8 mouse cellular contexts compared by ENCODE assay signal in the genomic region with DNA sequence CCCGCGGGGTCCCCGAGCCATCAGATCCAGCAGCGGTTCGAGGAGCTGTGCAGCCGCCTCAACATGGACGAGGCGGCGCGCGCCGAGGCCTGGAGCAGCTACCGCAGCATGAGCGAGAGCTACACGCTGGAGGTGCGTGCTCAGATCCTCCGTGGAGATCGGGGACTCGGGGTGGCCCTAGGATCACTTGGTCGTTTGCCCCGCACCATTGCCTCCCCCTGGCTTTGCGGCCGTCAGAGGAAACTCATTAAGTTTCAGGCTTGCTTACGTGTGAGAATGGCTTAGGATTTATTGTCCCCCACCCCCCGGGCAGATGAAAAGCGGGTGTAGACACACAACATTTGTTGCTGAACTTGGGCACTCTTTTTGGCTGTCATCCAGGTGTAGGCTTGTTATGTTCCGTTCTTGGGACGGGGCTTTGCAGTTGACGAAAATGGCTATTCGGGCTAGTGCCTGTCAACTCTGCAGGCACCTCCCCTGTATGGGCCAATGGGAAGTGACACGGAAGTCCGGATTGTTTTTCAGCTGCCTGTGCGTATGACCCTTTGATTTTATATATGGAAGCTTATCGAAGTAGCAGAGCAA. TPM values are rescaled to one million over a fixed set of nuclear protein-coding genes. Genes with fewer than 3 reads are reported as not detected.
DNase-seq lines count a peak whose midpoint lies in the region; ATAC-seq and TF ChIP-seq lines count a peak whose summit lies in the region.

No protein-coding gene starts in this region.

- H3K4me2 ChIP-seq in forebrain, embryonic 13.5 days: peak overlapping the region; percentile 74
- H3K4me2 ChIP-seq in heart, postnatal 0 days (ENCODE audit: low read depth, low read length): peak overlapping the region; percentile 76
- H3K4me2 ChIP-seq in liver, embryonic 14.5 days (ENCODE audit: low read depth): peak overlapping the region; percentile 87
- H3K4me2 ChIP-seq in neural tube, embryonic 12.5 days (replicated peaks): peak overlapping the region; percentile 70
- H3K4me2 ChIP-seq in stomach, postnatal 0 days (replicated peaks; ENCODE audit: low read depth): peak overlapping the region; percentile 75

- H3K4me3 ChIP-seq in E14TG2a.4 (replicated peaks; ENCODE audit: low read length): peak overlapping the region; percentile 92
- peak overlapping the region; percentile 84 for H3K4me3 ChIP-seq in forebrain, embryonic 13.5 days
- H3K4me3 ChIP-seq in heart, postnatal 0 days (ENCODE audit: low read depth, low read length): peak overlapping the region; percentile 97
- peak overlapping the region; percentile 72 to 87 for H3K4me3 ChIP-seq in liver, embryonic 14.5 days (ENCODE audit: insufficient read depth in 1 of 2, low read depth in 2 of 2, low read length in 2 of 2)
- peak overlapping the region; percentile 78 for H3K4me3 ChIP-seq in neural tube, embryonic 12.5 days
- peak overlapping the region; percentile 90 for H3K4me3 ChIP-seq in stomach, postnatal 0 days (ENCODE audit: low read depth, low read length)

- H3K4me1 ChIP-seq in E14TG2a.4 (replicated peaks; ENCODE audit: low read depth, low read length): peaks cover 51% of the 10 kb centered on the region
- H3K4me1 ChIP-seq in forebrain, embryonic 13.5 days: peaks cover 20% of the 10 kb centered on the region
- H3K4me1 ChIP-seq in heart, postnatal 0 days (ENCODE audit: control insufficient read depth, insufficient read depth): peaks cover 22% of the 10 kb centered on the region
- H3K4me1 ChIP-seq in liver, embryonic 14.5 days (replicated peaks; ENCODE audit: control insufficient read depth in 2 of 2, insufficient read depth in 2 of 2, low read length in 1 of 2): peaks cover 5 to 11% of the 10 kb centered on the region in 2 experiments; a peak in 3 of 4 replicates
- H3K4me1 ChIP-seq in neural tube, embryonic 12.5 days: peaks cover 14% of the 10 kb centered on the region
- H3K4me1 ChIP-seq in stomach, postnatal 0 days (replicated peaks; ENCODE audit: control insufficient read depth, insufficient read depth): 0 out of 2 replicates have a peak, but pooled peaks cover 3% of the 10 kb centered on the region

- peak overlapping the region; percentile 82 for H3K27ac ChIP-seq in forebrain, embryonic 13.5 days
- H3K27ac ChIP-seq in heart, postnatal 0 days (ENCODE audit: low read depth): peak overlapping the region; percentile 97
- H3K27ac ChIP-seq in liver, embryonic 14.5 days: peak overlapping the region; percentile 71
- peak overlapping the region; percentile 58 for H3K27ac ChIP-seq in neural tube, embryonic 12.5 days
- peak overlapping the region; percentile 95 for H3K27ac ChIP-seq in stomach, postnatal 0 days (replicated peaks)

- DNase-seq in c-Kit-positive CD71-positive TER-119-positive erythroid progenitor cells, embryonic 14.5 days (ENCODE audit: low spot score): peak; percentile 76
- DNase-seq in heart, postnatal 0 days (ENCODE audit: low spot score): peak; percentile 92
- peak; percentile 88 to 95 for DNase-seq in kidney, postnatal 36 days
- peak; percentile 68 to 76 (median 70) for DNase-seq in liver, embryonic 14.5 days (ENCODE audit: low read depth in 3 of 3, low spot score in 3 of 3)
- DNase-seq in stomach, postnatal 0 days (ENCODE audit: low spot score): peak; percentile 86

- ATAC-seq in forebrain, embryonic 13.5 days: peak; percentile 87
- ATAC-seq in heart, postnatal 0 days (ENCODE audit: insufficient read depth, low read depth): peak; percentile 91
- ATAC-seq in liver, embryonic 14.5 days (ENCODE audit: insufficient read depth): peak; percentile 78
- peak; percentile 81 for ATAC-seq in neural tube, embryonic 12.5 days (ENCODE audit: low FRiP score, low read depth)
- ATAC-seq in stomach, postnatal 0 days (ENCODE audit: low FRiP score, low TSS enrichment): peak; percentile 92

- WGBS in forebrain, embryonic 13.5 days: under 1% methylated on average over 32 of the region's 34 CpGs
- under 1% methylated on average over 34 of the region's 34 CpGs for WGBS in heart, postnatal 0 days
- under 1% methylated on average over 34 of the region's 34 CpGs for WGBS in liver, embryonic 14.5 days (ENCODE audit: insufficient replicate concordance)
- under 1% methylated on average over 34 of the region's 34 CpGs for WGBS in neural tube, embryonic 12.5 days
- under 1% methylated on average over 34 of the region's 34 CpGs for WGBS in stomach, postnatal 0 days

- no peak for TF ChIP-seq EP300 in heart, postnatal 0 days (IDR thresholded peaks at IDR 0.05; ENCODE audit: low read depth)
- no peak for TF ChIP-seq EP300 in liver, embryonic 14.5 days (IDR thresholded peaks at IDR 0.05; ENCODE audit: low read depth)
- TF ChIP-seq EP300 in stomach, postnatal 0 days (optimal IDR thresholded peaks at IDR 0.05): no peak

- H3K27me3 ChIP-seq in E14TG2a.4 (ENCODE audit: insufficient read depth, low read length): no peaks in the 10 kb centered on the region
- H3K27me3 ChIP-seq in forebrain, embryonic 13.5 days: no peaks in the 10 kb centered on the region
- no peaks in the 10 kb centered on the region for H3K27me3 ChIP-seq in heart, postnatal 0 days (ENCODE audit: control insufficient read depth, insufficient read depth, low read length)
- H3K27me3 ChIP-seq in liver, embryonic 14.5 days (ENCODE audit: control insufficient read depth, insufficient read depth, low read length): no peaks in the 10 kb centered on the region
- no peaks in the 10 kb centered on the region for H3K27me3 ChIP-seq in neural tube, embryonic 12.5 days (replicated peaks)
- no peaks in the 10 kb centered on the region for H3K27me3 ChIP-seq in stomach, postnatal 0 days (ENCODE audit: control insufficient read depth, insufficient read depth, low read length)

- H3K9ac ChIP-seq in forebrain, embryonic 13.5 days: peak overlapping the region; percentile 84
- peak overlapping the region; percentile 94 for H3K9ac ChIP-seq in heart, postnatal 0 days (replicated peaks; ENCODE audit: low read depth, low read length)
- peak overlapping the region; percentile 78 for H3K9ac ChIP-seq in liver, embryonic 14.5 days (replicated peaks)
- peak overlapping the region; percentile 75 for H3K9ac ChIP-seq in neural tube, embryonic 12.5 days
- peak overlapping the region; percentile 89 for H3K9ac ChIP-seq in stomach, postnatal 0 days (ENCODE audit: low read length)

- H3K36me3 ChIP-seq in E14TG2a.4 (ENCODE audit: insufficient read depth, low read length): peaks cover 2% of the 10 kb centered on the region; the same call in 1 of the 2 replicates
- H3K36me3 ChIP-seq in forebrain, embryonic 13.5 days (ENCODE audit: poor library complexity, severe bottlenecking): peaks cover 2% of the 10 kb centered on the region; the same call in 1 of the 2 replicates
- H3K36me3 ChIP-seq in heart, postnatal 0 days (replicated peaks; ENCODE audit: control insufficient read depth, insufficient read depth, low read length): 0 out of 2 replicates have a peak, but pooled peaks cover 10% of the 10 kb centered on the region
- no peaks in the 10 kb centered on the region; the same call in 1 of the 2 replicates for H3K36me3 ChIP-seq in liver, embryonic 14.5 days (replicated peaks; ENCODE audit: control insufficient read depth, insufficient read depth, low read depth)
- no peaks in the 10 kb centered on the region for H3K36me3 ChIP-seq in neural tube, embryonic 12.5 days
- H3K36me3 ChIP-seq in stomach, postnatal 0 days (ENCODE audit: control insufficient read depth, insufficient read depth, low read length): no peaks in the 10 kb centered on the region; the same call in 1 of the 2 replicates

- no peaks in the 10 kb centered on the region for H3K9me3 ChIP-seq in E14TG2a.4 (ENCODE audit: low read length)
- H3K9me3 ChIP-seq in forebrain, embryonic 13.5 days (replicated peaks): no peaks in the 10 kb centered on the region
- no peaks in the 10 kb centered on the region for H3K9me3 ChIP-seq in heart, postnatal 0 days (replicated peaks; ENCODE audit: control insufficient read depth, low read length)
- no peaks in the 10 kb centered on the region for H3K9me3 ChIP-seq in liver, embryonic 14.5 days (ENCODE audit: control insufficient read depth, low read length)
- H3K9me3 ChIP-seq in neural tube, embryonic 12.5 days: no peaks in the 10 kb centered on the region
- H3K9me3 ChIP-seq in stomach, postnatal 0 days (ENCODE audit: control insufficient read depth, low read length): no peaks in the 10 kb centered on the region

- no peak for TF ChIP-seq CTCF in E14TG2a.4 (conservative IDR thresholded peaks at IDR 0.05; ENCODE audit: low read length)
- TF ChIP-seq CTCF in heart, postnatal 0 days (IDR thresholded peaks at IDR 0.05; ENCODE audit: low read depth): no peak
- 0 out of 2 replicates have a peak, but pooled peaks have one; percentile 9 for TF ChIP-seq CTCF in liver, embryonic 14.5 days (IDR thresholded peaks at IDR 0.05; ENCODE audit: low read depth)
- no peak; the same call in 1 of the 2 replicates for TF ChIP-seq CTCF in stomach, postnatal 0 days (IDR thresholded peaks at IDR 0.05; ENCODE audit: low read depth)

RNA-seq across cellular contexts. Expression of a gene that starts 0.5 kb away (rescaled TPM):
- 14.2 and 15.8 TPM in 2 replicates for polyA plus RNA-seq in forebrain, embryonic 13.5 days (2015; fragmentation: Nextera tagmentation; extraction: Ambion mirVana)
- total RNA-seq in heart, postnatal 0 days (2014; rRNA removed; ENCODE audit: low replicate concordance): 20.1 and 26.4 TPM in 2 replicates
- polyA plus RNA-seq in heart, postnatal 0 days (2015; fragmentation: Nextera tagmentation; extraction: Ambion mirVana): 10.9 and 12.1 TPM in 2 replicates
- polyA plus RNA-seq in liver, embryonic 14.5 days (2012; rRNA removed): 4.2 and 4.9 TPM in 2 replicates
- 4.5 and 5.9 TPM in 2 replicates for polyA plus RNA-seq in liver, embryonic 14.5 days (2014; fragmentation: Nextera tagmentation; extraction: Ambion mirVana)
- polyA plus RNA-seq in neural tube, embryonic 12.5 days (2016; fragmentation: Nextera tagmentation; extraction: Ambion mirVana): 17.0 and 19.4 TPM in 2 replicates
- 6.5 and 7.3 TPM in 2 replicates for polyA plus RNA-seq in stomach, postnatal 0 days (2015; fragmentation: Nextera tagmentation; extraction: Ambion mirVana)

Comparison
In these comparisons a context has a peak if more than half of its experiments do, and no peak if none do; other contexts are left out.
1. Peak in every context shown above with its lines: DNase-seq, ATAC-seq, H3K4me3 ChIP-seq and H3K27ac ChIP-seq.